Mouse (Mus musculus) lung, postnatal 0 days (tissue): ENCODE results near the gene Extl1. TPM values are rescaled to one million over a fixed set of nuclear protein-coding genes. Genes with fewer than 3 reads are reported as not detected.

Experiments used
- ATAC-seq: fragments of 200-750 bp; cut with Nextera tagmentation; 2 replicates; pipeline ENCODE4 v1.8.0; 2017; ENCODE audit warnings: moderate library complexity
- DNase-seq: peaks from one replicate; pipeline ENCODE4 v3.0.0-alpha.2; 2016; ENCODE audit warnings: low spot score
- H3K27ac ChIP-seq: fragments of 300-500 bp; sonication (generic); 2 replicates; pipeline ENCODE4 v1.5.1; 2014; ENCODE audit warnings: antibody characterized with exemption, mild to moderate bottlenecking, low read length, mixed read lengths
- H3K27me3 ChIP-seq: fragments of 300-500 bp; sonication (generic); replicated peaks from 2 replicates; pipeline ENCODE4 v1.6.1; 2014; ENCODE audit warnings: low read length, mixed read lengths; ENCODE audit not compliant: insufficient read depth
- H3K36me3 ChIP-seq: fragments of 300-500 bp; sonication (generic); 2 replicates; pipeline ENCODE4 v1.6.1; 2014; ENCODE audit warnings: low read length, mixed read lengths; ENCODE audit not compliant: insufficient read depth
- H3K4me1 ChIP-seq: fragments of 300-500 bp; sonication (generic); 2 replicates; pipeline ENCODE4 v1.6.1; 2014; ENCODE audit warnings: antibody characterized with exemption, low read depth, low read length, mixed read lengths; ENCODE audit not compliant: insufficient read depth
- H3K4me2 ChIP-seq: fragments of 300-500 bp; sonication (generic); replicated peaks from 2 replicates; pipeline ENCODE4 v1.6.1; 2014; ENCODE audit warnings: low read depth, mild to moderate bottlenecking, low read length, moderate library complexity, mixed read lengths
- H3K4me3 ChIP-seq: fragments of 300-500 bp; sonication (generic); 2 replicates; pipeline ENCODE4 v1.5.1; 2014; ENCODE audit warnings: low read depth, low read length
- H3K9ac ChIP-seq: fragments of 300-500 bp; sonication (generic); replicated peaks from 2 replicates; pipeline ENCODE4 v1.6.1; 2014; ENCODE audit warnings: low read depth, mild to moderate bottlenecking
- H3K9me3 ChIP-seq: fragments of 300-500 bp; sonication (generic); 2 replicates; pipeline ENCODE4 v1.6.1; 2016; ENCODE audit warnings: low read length, mixed read lengths
- CTCF ChIP-seq: IDR thresholded peaks from 2 replicates; pipeline ENCODE4 v1.5.1; 2016; ENCODE audit warnings: antibody characterized with exemption, mild to moderate bottlenecking
- EP300 ChIP-seq: IDR thresholded peaks from 2 replicates; pipeline ENCODE4 v1.6.1; 2016; ENCODE audit warnings: antibody characterized with exemption, mild to moderate bottlenecking, control low read depth
- WGBS: fragments of 180-500 bp; shearing (Covaris S2); extraction: QIAGEN DNeasy Blood & Tissue Kit; methylation state at CpG from one replicate; pipeline ENCODE4 v1.1.7; 2014; 5-methylcytosine and 5-hydroxymethylcytosine counted together
- polyA plus RNA-seq: library from polyadenylated mRNA; unstranded; fragments of >200 nt; fragmentation: Nextera tagmentation; extraction: Ambion mirVana; gene quantifications from 2 replicates; pipeline ENCODE4 v1.2.1, GENCODE M21; 2015

Gene Extl1
- polyA plus RNA-seq, 1 experiment from 2014 or later, result 0.82 TPM

GRCm38 (mm10) chr4:134395142-134395541, 11.5 kb upstream of the Extl1 start:
- 87% methylated on average over 7 of the region's 7 CpGs for WGBS
- ATAC-seq, result no peak
- no peak overlapping the region for H3K4me2 ChIP-seq

GRCm38 (mm10) chr4:134393026-134393425, 9.4 kb upstream of the Extl1 start:
- Histone ChIP-seq H3K4me1 (no peaks in the 10 kb centered on the region), H3K36me3 (no peaks in the 10 kb centered on the region), H3K4me2 (no peak overlapping the region), H3K9me3 (no peaks in the 10 kb centered on the region), H3K27me3 (no peaks in the 10 kb centered on the region), H3K27ac (0 out of 2 replicates have a peak overlapping the region, but pooled peaks have one; percentile 21), H3K9ac (no peak overlapping the region), H3K4me3 (no peak overlapping the region)
- ATAC-seq, result 0 out of 2 replicates have a peak, but pooled peaks have one; percentile 18
- no peak for TF ChIP-seq EP300
- peak; percentile 63 for TF ChIP-seq CTCF
- DNase-seq, result peak; percentile 54
- WGBS, result 14% methylated on average over 12 of the region's 12 CpGs

More at GRCm38 (mm10) chr4:134395142-134395541, 11.5 kb upstream of the Extl1 start:
- Histone ChIP-seq H3K27ac (no peak overlapping the region), H3K9ac (no peak overlapping the region), H3K27me3 (no peaks in the 10 kb centered on the region), H3K4me3 (no peak overlapping the region), H3K36me3 (no peaks in the 10 kb centered on the region), H3K9me3 (no peaks in the 10 kb centered on the region), H3K4me1 (no peaks in the 10 kb centered on the region)
- no peak for DNase-seq
- TF ChIP-seq EP300, result no peak
- no peak for TF ChIP-seq CTCF

GRCm38 (mm10) chr4:134392595-134392994, 8.9 kb upstream of the Extl1 start:
- no peaks in the 10 kb centered on the region for H3K27me3 ChIP-seq
- TF ChIP-seq CTCF, result no peak; the same call in 1 of the 2 replicates
- no peak for TF ChIP-seq EP300
- H3K4me2 ChIP-seq, result no peak overlapping the region
- no peak overlapping the region for H3K4me3 ChIP-seq
- peak; percentile 29; the same call in 1 of the 2 replicates for ATAC-seq
- DNase-seq, result peak; percentile 92
- no peak overlapping the region for H3K9ac ChIP-seq
- no peak overlapping the region for H3K27ac ChIP-seq
- no peaks in the 10 kb centered on the region for H3K4me1 ChIP-seq
- no peaks in the 10 kb centered on the region for H3K36me3 ChIP-seq
- H3K9me3 ChIP-seq, result no peaks in the 10 kb centered on the region
- 10% methylated on average over 8 of the region's 8 CpGs for WGBS

GRCm38 (mm10) chr4:134391636-134392035, 8.0 kb upstream of the Extl1 start:
- ATAC-seq (no peak), DNase-seq (no peak)
- H3K36me3 ChIP-seq, result no peaks in the 10 kb centered on the region
- no peak overlapping the region for H3K27ac ChIP-seq
- TF ChIP-seq EP300 (no peak), CTCF (no peak)
- no peaks in the 10 kb centered on the region for H3K4me1 ChIP-seq
- H3K9me3 ChIP-seq, result no peaks in the 10 kb centered on the region
- no peak overlapping the region for H3K4me3 ChIP-seq
- WGBS, result 75% methylated on average over 1 of the region's 1 CpGs
- H3K4me2 ChIP-seq, result no peak overlapping the region
- no peak overlapping the region for H3K9ac ChIP-seq
- H3K27me3 ChIP-seq, result no peaks in the 10 kb centered on the region

GRCm38 (mm10) chr4:134388397-134388796, 4.7 kb upstream of the Extl1 start:
- H3K4me1 ChIP-seq, result no peaks in the 10 kb centered on the region
- TF ChIP-seq CTCF (peak; percentile 83), EP300 (no peak)
- no peak overlapping the region for H3K9ac ChIP-seq
- H3K9me3 ChIP-seq, result no peaks in the 10 kb centered on the region
- ATAC-seq, result peak; percentile 25; the same call in 1 of the 2 replicates
- H3K4me3 ChIP-seq, result no peak overlapping the region
- 11% methylated on average over 5 of the region's 5 CpGs for WGBS
- H3K4me2 ChIP-seq, result no peak overlapping the region
- DNase-seq, result peak; percentile 80
- no peaks in the 10 kb centered on the region for H3K36me3 ChIP-seq
- no peaks in the 10 kb centered on the region for H3K27me3 ChIP-seq
- H3K27ac ChIP-seq, result no peak overlapping the region

- Histone ChIP-seq H3K4me3 (no peak overlapping the region), H3K9me3 (no peaks in the 10 kb centered on the region), H3K27ac (no peak overlapping the region), H3K9ac (no peak overlapping the region), H3K4me2 (no peak overlapping the region), H3K4me1 (no peaks in the 10 kb centered on the region), H3K27me3 (no peaks in the 10 kb centered on the region), H3K36me3 (no peaks in the 10 kb centered on the region)
- no peak for ATAC-seq
- TF ChIP-seq EP300, result no peak
- TF ChIP-seq CTCF, result peak; percentile 55
- DNase-seq, result no peak
- 67% methylated on average over 6 of the region's 6 CpGs for WGBS
These were observed 3.6 kb upstream of the Extl1 start for GRCm38 (mm10) chr4:134387268-134387667.

- no peaks in the 10 kb centered on the region for H3K9me3 ChIP-seq
- H3K4me2 ChIP-seq, result no peak overlapping the region
- no peaks in the 10 kb centered on the region for H3K36me3 ChIP-seq
- H3K9ac ChIP-seq, result no peak overlapping the region
- H3K27me3 ChIP-seq, result no peaks in the 10 kb centered on the region
- no peak for DNase-seq
- H3K27ac ChIP-seq, result no peak overlapping the region
- H3K4me1 ChIP-seq, result no peaks in the 10 kb centered on the region
- no peak for ATAC-seq
- no peak overlapping the region for H3K4me3 ChIP-seq
- 68% methylated on average over 8 of the region's 8 CpGs for WGBS
- no peak for TF ChIP-seq CTCF
- no peak for TF ChIP-seq EP300
These were observed 4.1 kb downstream of the Extl1 start for GRCm38 (mm10) chr4:134379510-134379909.
